Mouse (Mus musculus): ENCODE measurements around the gene Epha3. TPM values are rescaled to one million over a fixed set of nuclear protein-coding genes. Genes with fewer than 3 reads are reported as not detected.

The Epha3 gene
- polyA plus RNA-seq, 1 experiment from 2014 or later: not detected

DNA sequence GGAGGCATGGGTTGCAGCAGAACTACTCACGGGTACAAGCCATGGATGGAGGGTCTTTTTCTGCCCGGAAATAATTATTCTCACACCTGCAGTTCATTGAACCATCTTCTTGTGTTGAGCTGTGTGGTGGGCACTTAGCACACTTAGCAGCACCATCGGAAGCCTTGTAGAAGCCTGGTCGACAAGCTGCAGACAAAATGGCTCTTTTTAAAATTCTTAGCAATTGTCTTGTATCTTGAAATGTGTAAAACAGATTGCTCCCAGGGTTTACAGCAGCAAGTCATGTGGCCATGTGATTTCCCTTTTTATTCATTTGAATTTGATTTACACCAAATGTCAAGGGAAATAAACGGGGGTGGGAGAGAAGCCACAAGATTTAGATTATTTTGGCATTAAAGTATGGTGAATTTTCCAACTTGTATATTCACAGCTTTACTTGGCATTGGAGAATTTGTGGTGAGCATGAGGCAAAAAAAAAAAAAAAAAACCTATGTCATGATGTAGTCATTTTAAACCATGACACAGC, 210.5 kb downstream of the Epha3 start:
- Histone ChIP-seq H3K36me3 (ENCODE audit: inconsistent target) (no peaks in the 10 kb centered on the region), H3K4me3 (ENCODE audit: inconsistent target) (no peak overlapping the region), H3K79me2 (ENCODE audit: inconsistent target) (no peaks in the 10 kb centered on the region), H3K27ac (no peak overlapping the region)
- WGBS (ENCODE audit: missing documents): 75% methylated on average over 5 of the region's 5 CpGs

DNA sequence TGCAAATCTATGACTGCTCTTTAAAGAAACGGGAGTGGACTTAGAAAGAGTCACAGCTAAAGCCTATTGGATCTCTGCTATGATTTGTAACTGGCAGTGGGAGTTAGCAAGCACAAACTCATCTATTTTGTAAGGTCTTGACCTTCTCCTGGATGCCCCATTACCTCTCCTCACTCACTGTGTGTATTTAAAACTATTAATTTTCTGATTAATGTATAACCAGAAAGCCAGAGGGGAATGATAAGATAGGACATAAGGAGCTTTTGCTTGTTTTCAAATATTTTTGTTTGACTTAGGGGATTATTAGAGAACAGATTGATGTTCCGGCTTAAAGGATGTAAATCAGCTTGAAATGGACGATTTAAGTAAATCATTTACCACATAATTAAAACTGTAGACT, 213.2 kb downstream of the Epha3 start:
- 84% methylated on average over 3 of the region's 3 CpGs for WGBS (ENCODE audit: missing documents)
- no peak overlapping the region for H3K27ac ChIP-seq
- H3K4me3 ChIP-seq (ENCODE audit: inconsistent target): no peak overlapping the region
- H3K79me2 ChIP-seq (ENCODE audit: inconsistent target): no peaks in the 10 kb centered on the region
- no peaks in the 10 kb centered on the region for H3K36me3 ChIP-seq (ENCODE audit: inconsistent target)

GRCm38 (mm10) chr16:63646577-63646976, 217.4 kb downstream of the Epha3 start:
- Histone ChIP-seq H3K4me3 (ENCODE audit: inconsistent target) (no peak overlapping the region), H3K27ac (no peak overlapping the region)

DNA sequence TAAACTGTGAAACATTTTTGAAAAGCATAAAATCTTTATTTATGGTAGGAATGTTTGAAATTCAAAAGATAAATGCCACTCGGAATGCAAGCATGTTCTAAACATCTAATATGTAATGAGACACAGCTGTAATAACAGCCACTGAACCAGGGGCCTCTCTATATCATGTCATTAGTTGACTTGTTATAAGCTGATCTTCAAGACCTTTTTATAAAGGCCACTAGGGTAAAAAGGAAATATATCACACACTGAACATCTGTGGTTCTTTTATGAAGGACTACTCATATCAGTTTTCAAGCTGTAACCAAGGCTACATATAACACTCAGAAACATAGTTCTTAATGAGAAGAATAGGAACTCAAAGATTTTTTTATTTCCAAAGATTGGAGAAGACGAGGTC, 221.3 kb downstream of the Epha3 start:
- no peak overlapping the region for H3K27ac ChIP-seq
- 77% methylated on average over 2 of the region's 2 CpGs for WGBS (ENCODE audit: missing documents)
- no peaks in the 10 kb centered on the region for H3K36me3 ChIP-seq (ENCODE audit: inconsistent target)
- no peaks in the 10 kb centered on the region for H3K79me2 ChIP-seq (ENCODE audit: inconsistent target)
- H3K4me3 ChIP-seq (ENCODE audit: inconsistent target): no peak overlapping the region

More at GRCm38 (mm10) chr16:63646577-63646976, 217.4 kb downstream of the Epha3 start:
- no peaks in the 10 kb centered on the region for H3K36me3 ChIP-seq (ENCODE audit: inconsistent target)
- no peaks in the 10 kb centered on the region for H3K79me2 ChIP-seq (ENCODE audit: inconsistent target)

GRCm38 (mm10) chr16:63641603-63642002, 222.4 kb downstream of the Epha3 start:
- Histone ChIP-seq H3K79me2 (ENCODE audit: inconsistent target) (no peaks in the 10 kb centered on the region), H3K27ac (no peak overlapping the region), H3K4me3 (ENCODE audit: inconsistent target) (no peak overlapping the region), H3K36me3 (ENCODE audit: inconsistent target) (no peaks in the 10 kb centered on the region)
- 73% methylated on average over 3 of the region's 3 CpGs for WGBS (ENCODE audit: missing documents)

DNA sequence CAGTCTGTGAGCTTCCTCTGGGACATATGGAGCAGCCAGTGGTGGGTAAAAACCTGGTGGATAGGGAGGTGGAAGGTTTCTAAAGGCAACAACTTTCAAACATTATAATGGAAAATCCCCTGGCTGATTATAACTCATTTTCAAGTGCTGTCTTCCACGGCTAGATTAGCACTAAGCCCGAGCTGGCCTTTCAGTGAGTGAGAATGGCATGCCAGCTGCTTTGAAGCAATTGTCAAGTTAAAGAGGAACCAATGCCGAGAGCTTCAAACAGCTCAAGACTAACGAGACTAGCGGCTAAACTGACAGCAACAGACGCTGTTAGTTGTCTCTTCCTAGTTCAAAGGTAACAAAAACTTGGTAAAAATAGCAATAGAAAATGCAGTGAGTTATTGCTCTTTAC, 225.3 kb downstream of the Epha3 start:
- H3K4me3 ChIP-seq (ENCODE audit: inconsistent target): no peak overlapping the region
- no peaks in the 10 kb centered on the region for H3K79me2 ChIP-seq (ENCODE audit: inconsistent target)
- no peaks in the 10 kb centered on the region for H3K36me3 ChIP-seq (ENCODE audit: inconsistent target)
- no peak overlapping the region for H3K27ac ChIP-seq
- WGBS (ENCODE audit: missing documents): 45% methylated on average over 6 of the region's 6 CpGs

GRCm38 (mm10) chr16:63633748-63634166, 230.2 kb downstream of the Epha3 start:
- no peaks in the 10 kb centered on the region for H3K36me3 ChIP-seq (ENCODE audit: inconsistent target)
- 95% methylated on average over 5 of the region's 5 CpGs for WGBS (ENCODE audit: missing documents)
- H3K27ac ChIP-seq: no peak overlapping the region
- H3K79me2 ChIP-seq (ENCODE audit: inconsistent target): no peaks in the 10 kb centered on the region
- H3K4me3 ChIP-seq (ENCODE audit: inconsistent target): no peak overlapping the region

DNA sequence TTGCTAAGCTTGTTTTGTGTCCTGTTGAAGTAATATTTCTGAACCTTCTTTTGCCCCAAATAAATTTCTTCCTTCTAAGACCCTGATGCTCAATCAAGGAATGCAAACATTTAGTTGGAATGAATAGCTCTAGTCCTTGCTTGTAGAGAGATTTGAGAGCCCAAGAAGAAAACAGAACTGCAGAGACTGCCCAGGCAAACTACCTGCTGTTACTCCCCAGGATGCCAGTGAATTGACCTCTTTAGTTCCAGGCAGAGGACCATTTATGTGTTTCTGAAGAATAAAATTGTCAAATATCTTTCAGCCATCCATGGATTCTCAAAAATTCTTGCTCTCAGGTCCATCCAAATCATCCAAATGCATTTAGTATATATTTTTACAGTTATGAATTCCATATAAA, 238.7 kb downstream of the Epha3 start:
- Histone ChIP-seq H3K79me2 (ENCODE audit: inconsistent target) (no peaks in the 10 kb centered on the region), H3K4me3 (ENCODE audit: inconsistent target) (no peak overlapping the region), H3K27ac (no peak overlapping the region), H3K36me3 (ENCODE audit: inconsistent target) (no peaks in the 10 kb centered on the region)

- no peak overlapping the region for H3K4me3 ChIP-seq (ENCODE audit: inconsistent target)
- 80% methylated on average over 6 of the region's 6 CpGs for WGBS (ENCODE audit: missing documents)
- H3K36me3 ChIP-seq (ENCODE audit: inconsistent target): no peaks in the 10 kb centered on the region
- no peak overlapping the region for H3K27ac ChIP-seq
- no peaks in the 10 kb centered on the region for H3K79me2 ChIP-seq (ENCODE audit: inconsistent target)
Measured at GRCm38 (mm10) chr16:63621845-63622244, 242.1 kb downstream of the Epha3 start.

DNA sequence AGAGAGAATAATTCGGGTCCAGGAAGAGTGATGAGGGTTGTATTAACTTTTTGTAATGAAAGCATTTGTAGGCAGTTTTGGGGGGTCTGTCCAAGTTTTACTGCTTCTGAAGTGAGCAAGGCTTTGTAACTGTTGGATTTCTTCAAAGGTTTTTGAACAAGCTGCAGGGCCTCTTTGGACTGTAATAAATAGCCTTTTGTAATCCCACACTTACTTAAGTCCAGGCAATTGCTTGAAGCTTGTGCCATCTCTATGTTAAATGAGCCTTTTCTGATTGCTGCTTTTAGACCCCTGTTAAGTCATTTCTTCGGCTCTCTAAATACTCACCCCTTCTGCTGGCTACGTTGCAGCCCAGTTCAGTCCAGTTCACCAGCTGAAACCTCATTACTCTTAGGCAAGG, 248.6 kb downstream of the Epha3 start:
- no peak overlapping the region for H3K4me3 ChIP-seq (ENCODE audit: inconsistent target)
- 85% methylated on average over 3 of the region's 3 CpGs for WGBS (ENCODE audit: missing documents)
- H3K36me3 ChIP-seq (ENCODE audit: inconsistent target): no peaks in the 10 kb centered on the region
- no peaks in the 10 kb centered on the region for H3K79me2 ChIP-seq (ENCODE audit: inconsistent target)
- H3K27ac ChIP-seq: no peak overlapping the region

DNA sequence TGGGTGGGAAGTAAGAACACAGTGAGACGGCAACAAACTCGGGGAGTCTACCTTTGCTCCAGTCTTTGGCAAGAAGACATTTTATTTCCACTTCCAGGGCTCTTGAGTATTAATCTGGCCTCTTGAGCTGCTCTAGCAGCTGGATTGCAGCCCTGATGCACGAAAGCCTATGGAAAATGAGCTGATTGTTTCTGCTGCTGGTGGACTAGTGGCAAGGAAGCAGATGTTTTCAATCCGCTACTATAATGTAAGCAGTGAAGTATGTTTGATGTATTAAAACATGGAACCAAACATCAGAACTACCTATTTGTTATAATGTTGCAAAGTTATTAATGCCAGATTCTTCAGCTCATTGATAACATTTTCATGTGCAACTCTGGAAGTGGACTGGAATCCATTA, 251.0 kb downstream of the Epha3 start:
- H3K36me3 ChIP-seq (ENCODE audit: inconsistent target): no peaks in the 10 kb centered on the region
- no peak overlapping the region for H3K4me3 ChIP-seq (ENCODE audit: inconsistent target)
- WGBS (ENCODE audit: missing documents): 75% methylated on average over 4 of the region's 4 CpGs
- H3K79me2 ChIP-seq (ENCODE audit: inconsistent target): no peaks in the 10 kb centered on the region
- no peak overlapping the region for H3K27ac ChIP-seq

- WGBS (ENCODE audit: missing documents): 74% methylated on average over 3 of the region's 3 CpGs
Measured at GRCm38 (mm10) chr16:63600229-63600628, 263.7 kb downstream of the Epha3 start.

DNA sequence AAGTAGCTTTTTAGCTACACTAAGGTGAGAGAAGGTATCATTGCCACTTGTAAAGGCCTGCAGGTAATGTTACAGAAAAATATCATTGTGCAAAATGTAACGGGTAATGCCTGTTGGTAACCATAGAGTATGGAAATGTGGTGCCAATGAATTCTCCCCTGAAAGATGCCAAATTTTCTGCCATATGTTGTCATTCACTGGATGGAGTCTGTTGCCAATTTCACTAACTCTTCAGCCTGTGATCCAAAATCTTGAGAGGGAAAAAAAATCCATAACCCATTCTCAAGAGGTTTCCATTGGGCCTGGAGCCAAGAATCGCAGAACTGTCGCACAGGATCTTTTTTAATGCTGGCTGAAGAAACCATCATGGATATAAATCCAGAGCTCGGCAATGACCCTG, 269.3 kb downstream of the Epha3 start:
- H3K27ac ChIP-seq: no peak overlapping the region
- WGBS (ENCODE audit: missing documents): 90% methylated on average over 4 of the region's 4 CpGs
- no peak overlapping the region for H3K4me3 ChIP-seq (ENCODE audit: inconsistent target)
- no peaks in the 10 kb centered on the region for H3K36me3 ChIP-seq (ENCODE audit: inconsistent target)
- H3K79me2 ChIP-seq (ENCODE audit: inconsistent target): no peaks in the 10 kb centered on the region

More at GRCm38 (mm10) chr16:63600229-63600628, 263.7 kb downstream of the Epha3 start:
- no peaks in the 10 kb centered on the region for H3K36me3 ChIP-seq (ENCODE audit: inconsistent target)
- no peak overlapping the region for H3K27ac ChIP-seq
- no peaks in the 10 kb centered on the region for H3K79me2 ChIP-seq (ENCODE audit: inconsistent target)
- H3K4me3 ChIP-seq (ENCODE audit: inconsistent target): no peak overlapping the region

- 92% methylated on average over 4 of the region's 4 CpGs for WGBS (ENCODE audit: missing documents)
- H3K4me3 ChIP-seq (ENCODE audit: inconsistent target): no peak overlapping the region
- no peak overlapping the region for H3K27ac ChIP-seq
- H3K79me2 ChIP-seq (ENCODE audit: inconsistent target): no peaks in the 10 kb centered on the region
- no peaks in the 10 kb centered on the region for H3K36me3 ChIP-seq (ENCODE audit: inconsistent target)
Measured at GRCm38 (mm10) chr16:63569746-63570145, 294.2 kb downstream of the Epha3 start.

DNA sequence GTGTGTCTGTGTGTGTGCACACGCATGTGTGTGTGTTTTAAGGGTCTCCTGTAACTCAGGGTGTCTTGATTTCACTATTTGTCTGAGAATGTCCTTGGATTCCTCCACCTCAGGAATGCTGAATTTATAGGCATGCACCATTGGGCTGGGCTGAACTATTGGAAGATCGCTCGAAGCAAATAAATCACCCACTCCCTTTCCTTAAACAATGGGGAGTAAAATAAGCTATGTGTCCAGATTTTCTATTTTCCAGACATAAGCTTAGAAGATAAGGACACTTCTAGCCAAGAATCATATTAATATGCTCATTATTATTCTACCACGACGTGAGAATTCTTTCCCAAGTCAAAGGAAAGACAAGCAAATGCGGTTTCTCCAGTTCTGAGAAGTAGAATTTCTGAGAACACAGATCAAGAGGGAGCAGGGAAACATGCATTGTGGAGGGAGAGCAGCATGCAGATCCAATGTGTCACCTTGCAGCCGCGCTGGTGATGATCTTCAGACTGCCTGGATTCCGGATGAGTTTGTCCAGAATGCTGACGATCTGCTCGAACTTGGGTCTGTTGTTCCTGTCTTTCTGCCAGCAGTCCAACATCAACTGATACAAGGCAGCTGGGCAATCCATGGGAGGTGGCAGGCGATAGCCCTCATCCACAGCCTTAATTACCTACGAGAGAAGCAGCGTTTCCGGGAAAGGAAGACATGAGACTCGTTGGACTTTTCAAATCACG, 297.7 kb downstream of the Epha3 start:
- Histone ChIP-seq H3K27ac (no peak overlapping the region), H3K36me3 (ENCODE audit: inconsistent target) (no peaks in the 10 kb centered on the region), H3K4me3 (ENCODE audit: inconsistent target) (no peak overlapping the region), H3K79me2 (ENCODE audit: inconsistent target) (no peaks in the 10 kb centered on the region)
- WGBS (ENCODE audit: missing documents): 91% methylated on average over 17 of the region's 17 CpGs
